Mouse (Mus musculus): ENCODE results near the gene Cdc27. TPM values are rescaled to one million over a fixed set of nuclear protein-coding genes. Genes with fewer than 3 reads are reported as not detected.

Cdc27 gene
- 27.9 TPM for polyA plus RNA-seq (2014; fragmentation: Illumina TruSeq; extraction: RNeasy Lipid Tissue Mini Kit (QIAGEN cat#74804); ENCODE audit: low read depth, low replicate concordance)

DNA sequence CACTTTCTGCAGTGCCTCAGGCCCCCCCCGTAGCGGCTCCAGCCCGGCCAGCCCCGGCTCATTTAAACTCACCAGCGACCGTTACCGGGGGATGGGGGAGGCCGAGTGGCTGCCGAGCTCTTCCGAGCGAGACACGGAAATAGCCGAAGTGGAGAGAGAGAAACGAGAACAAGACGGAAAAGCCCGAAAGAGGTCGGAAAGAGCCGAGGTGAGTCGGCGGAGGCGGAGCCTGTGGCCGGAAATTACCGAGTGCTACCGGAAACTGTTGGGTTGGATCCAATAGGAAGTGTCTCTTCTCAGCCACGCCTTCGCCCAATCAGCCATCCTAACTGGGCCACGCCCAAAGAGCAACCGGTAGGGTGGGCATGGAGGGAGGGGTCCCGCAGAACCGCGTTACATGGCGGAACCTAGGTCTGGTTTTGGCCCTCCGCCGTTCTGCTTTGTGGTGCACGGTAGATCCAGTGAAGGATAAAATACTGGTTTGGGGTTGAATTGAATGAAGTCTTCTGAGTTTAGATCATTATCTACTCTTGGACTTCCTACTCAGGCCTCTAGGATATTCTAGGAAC lies at the start of gene Cdc27, which contains the start of gene Myl4:
TSS of gene Cdc27 (minus strand) at position 215 of the 569 bp plus-strand sequence.
TSS of gene Myl4 (plus strand) at position 258 of the 569 bp plus-strand sequence.

DNA sequence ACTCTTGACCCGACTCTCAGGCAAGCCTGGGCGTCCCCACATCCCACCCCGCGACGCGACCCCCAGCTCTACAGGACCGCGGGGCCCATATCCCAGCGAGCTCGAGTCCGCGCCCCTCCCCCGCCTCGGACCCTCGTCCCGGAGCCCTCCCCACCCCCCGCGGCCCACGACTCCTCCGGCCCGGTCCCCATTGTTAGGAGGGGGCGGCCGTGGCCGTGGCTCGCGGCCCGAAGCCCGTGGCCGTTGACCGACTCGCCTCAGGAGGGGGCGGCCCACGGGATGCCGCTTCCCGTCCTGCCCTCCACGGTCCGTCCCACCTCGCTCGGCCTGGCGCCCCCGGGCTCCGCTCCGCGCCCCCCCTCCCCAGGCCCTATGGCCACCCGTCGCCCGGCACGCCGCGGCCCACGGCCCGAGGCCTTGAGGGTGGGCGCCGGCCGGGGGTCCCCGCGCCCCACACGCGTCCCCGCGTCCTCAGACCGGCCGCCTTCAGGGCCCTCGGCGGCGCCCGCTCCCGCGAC lies 81.6 kb downstream of the Cdc27 start, which contains the start of gene Kansl1:
TSS of gene Kansl1 (minus strand) at position 111 of the 518 bp plus-strand sequence.

Other genes starting within 250 kb of the Cdc27 start
- 8.8 TPM for gene Kansl1, start 81.8 kb downstream of the Cdc27 start, polyA plus RNA-seq (2014; fragmentation: Illumina TruSeq; extraction: RNeasy Lipid Tissue Mini Kit (QIAGEN cat#74804); ENCODE audit: low read depth, low replicate concordance)
- not detected for gene Myl4, start within 50 bp of the Cdc27 start, polyA plus RNA-seq (2014; fragmentation: Illumina TruSeq; extraction: RNeasy Lipid Tissue Mini Kit (QIAGEN cat#74804); ENCODE audit: low read depth, low replicate concordance)
- gene Itgb3, start 57.4 kb upstream of the Cdc27 start, polyA plus RNA-seq (2014; fragmentation: Illumina TruSeq; extraction: RNeasy Lipid Tissue Mini Kit (QIAGEN cat#74804); ENCODE audit: low read depth, low replicate concordance): 0.95 TPM
- 0.03 TPM for gene Gm11639, start 135.1 kb upstream of the Cdc27 start, polyA plus RNA-seq (2014; fragmentation: Illumina TruSeq; extraction: RNeasy Lipid Tissue Mini Kit (QIAGEN cat#74804); ENCODE audit: low read depth, low replicate concordance)